Mouse (Mus musculus) embryonic facial prominence, embryonic 11.5 days (tissue): ENCODE data around the gene Gnb1. TPM values are rescaled to one million over a fixed set of nuclear protein-coding genes. Genes with fewer than 3 reads are reported as not detected.
A peak's percentile ranks its signal among the peaks of the same experiment; 100 is the strongest.

Experiments
- ATAC-seq: fragments of 200-750 bp; cut with Nextera tagmentation; replicated peaks from 2 replicates; pipeline ENCODE4 v1.8.0; 2017; ENCODE audit warnings: low read depth; ENCODE audit not compliant: insufficient number of reproducible peaks, low FRiP score, low TSS enrichment
- DNase-seq: peaks from one replicate; pipeline ENCODE4 v3.0.0-alpha.2; 2015; ENCODE audit warnings: low spot score
- H3K27ac ChIP-seq: fragments of 300-500 bp; sonication (generic); replicated peaks from 2 replicates; pipeline ENCODE4 v1.5.1; 2014; ENCODE audit warnings: mild to moderate bottlenecking, low read depth, low read length, control low read depth
- H3K27me3 ChIP-seq: fragments of 300-500 bp; sonication (generic); 2 replicates; pipeline ENCODE4 v1.6.1; 2014; ENCODE audit warnings: mild to moderate bottlenecking, low read length, moderate library complexity, mixed read lengths; ENCODE audit not compliant: control insufficient read depth, insufficient read depth
- H3K36me3 ChIP-seq: fragments of 300-500 bp; sonication (generic); replicated peaks from 2 replicates; pipeline ENCODE4 v1.6.1; 2014; ENCODE audit warnings: low read depth, mild to moderate bottlenecking, low read length, moderate library complexity, mixed read lengths; ENCODE audit not compliant: control insufficient read depth, insufficient read depth
- H3K4me1 ChIP-seq: fragments of 300-500 bp; sonication (generic); 2 replicates; pipeline ENCODE4 v1.6.1; 2014; ENCODE audit warnings: low read length, mixed read lengths; ENCODE audit not compliant: control insufficient read depth, insufficient read depth
- H3K4me2 ChIP-seq: fragments of 300-500 bp; sonication (generic); 2 replicates; pipeline ENCODE4 v1.6.1; 2014; ENCODE audit warnings: low read depth, mild to moderate bottlenecking, control low read depth, low read length, moderate library complexity
- H3K4me3 ChIP-seq: fragments of 300-500 bp; sonication (generic); 2 replicates; pipeline ENCODE4 v1.5.1; 2014; ENCODE audit warnings: low read depth, low read length, control low read depth
- H3K9ac ChIP-seq: fragments of 300-500 bp; sonication (generic); replicated peaks from 2 replicates; pipeline ENCODE4 v1.6.1; 2014; ENCODE audit warnings: mild to moderate bottlenecking, control low read depth, low read length
- H3K9me3 ChIP-seq: fragments of 300-500 bp; sonication (generic); replicated peaks from 2 replicates; pipeline ENCODE4 v1.6.1; 2016; ENCODE audit warnings: mild to moderate bottlenecking, low read length, inconsistent platforms, mixed read lengths; ENCODE audit not compliant: control insufficient read depth
- WGBS: fragments of 180-500 bp; shearing (Covaris S2); extraction: QIAGEN DNeasy Blood & Tissue Kit; methylation state at CpG from one replicate; pipeline ENCODE4 v1.1.7; 2014; 5-methylcytosine and 5-hydroxymethylcytosine counted together
- polyA plus RNA-seq: library from polyadenylated mRNA; unstranded; fragments of >200 nt; fragmentation: Nextera tagmentation; extraction: Ambion mirVana; gene quantifications from 2 replicates; pipeline ENCODE4 v1.2.1, GENCODE M21; 2014

Gene Gnb1
- polyA plus RNA-seq: 677 and 691 TPM in 2 replicates

- peak; percentile 91 for DNase-seq
- 0 out of 2 replicates have a peak, but pooled peaks cover 2% of the 10 kb centered on the region for H3K4me1 ChIP-seq
- under 1% methylated on average over 45 of the region's 60 CpGs for WGBS
- no peaks in the 10 kb centered on the region for H3K27me3 ChIP-seq
- ATAC-seq: peak; percentile 78
- H3K9ac ChIP-seq: peak within 1 kb of the TSS; percentile 100
- H3K27ac ChIP-seq: peak within 1 kb of the TSS; percentile 89
- peak within 1 kb of the TSS; percentile 100 for H3K4me3 ChIP-seq
- no peaks in the 10 kb centered on the region for H3K9me3 ChIP-seq
- H3K4me2 ChIP-seq: peak within 1 kb of the TSS; percentile 74
- H3K36me3 ChIP-seq: no peaks in the 10 kb centered on the region
These were observed at the start of gene Gnb1 for GRCm38 (mm10) chr4:155490990-155491504. Gnb1 (plus strand) TSS chr4:155491361.

- no peak for DNase-seq
- Histone ChIP-seq H3K4me1 (no peaks in the 10 kb centered on the region), H3K9me3 (no peaks in the 10 kb centered on the region), H3K4me2 (no peak overlapping the region), H3K36me3 (no peaks in the 10 kb centered on the region), H3K27me3 (no peaks in the 10 kb centered on the region), H3K9ac (no peak overlapping the region), H3K4me3 (no peak overlapping the region), H3K27ac (no peak overlapping the region)
- WGBS: 68% methylated on average over 3 of the region's 3 CpGs
- ATAC-seq: no peak
These were observed 48.4 kb upstream of the Gnb1 start for GRCm38 (mm10) chr4:155442808-155443207.

DNA sequence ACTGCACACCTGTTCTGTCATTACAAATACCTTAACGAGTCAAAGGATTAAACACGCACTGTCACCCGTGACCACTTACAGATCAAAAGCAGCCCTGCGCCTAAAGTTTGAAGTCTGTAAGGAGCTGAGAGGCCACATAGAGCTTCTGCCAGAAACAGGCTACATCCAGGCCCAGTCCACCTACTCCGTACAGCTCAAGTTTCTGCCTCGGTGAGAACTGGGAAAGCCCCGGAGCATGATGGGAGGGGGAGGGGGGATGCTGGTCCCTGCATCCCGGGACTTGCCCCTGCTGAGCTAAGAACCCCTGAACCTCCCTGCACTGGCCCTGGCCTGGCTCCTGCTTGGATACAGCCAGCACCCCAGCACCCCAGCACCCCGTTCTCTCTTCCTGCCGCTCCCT, 39.6 kb upstream of the Gnb1 start:
- ATAC-seq (0 out of 2 replicates have a peak, but pooled peaks have one; percentile 34), DNase-seq (peak; percentile 61)
- Histone ChIP-seq H3K27ac (no peak overlapping the region), H3K4me3 (no peak overlapping the region), H3K4me2 (no peak overlapping the region), H3K36me3 (no peaks in the 10 kb centered on the region), H3K27me3 (no peaks in the 10 kb centered on the region), H3K9ac (no peak overlapping the region), H3K9me3 (no peaks in the 10 kb centered on the region), H3K4me1 (no peaks in the 10 kb centered on the region)
- WGBS: 39% methylated on average over 10 of the region's 10 CpGs

GRCm38 (mm10) chr4:155458575-155458974, 32.6 kb upstream of the Gnb1 start:
- DNase-seq: no peak
- Histone ChIP-seq H3K4me3 (no peak overlapping the region), H3K36me3 (no peaks in the 10 kb centered on the region), H3K4me1 (no peaks in the 10 kb centered on the region), H3K9ac (no peak overlapping the region), H3K9me3 (no peaks in the 10 kb centered on the region), H3K27me3 (no peaks in the 10 kb centered on the region), H3K27ac (no peak overlapping the region), H3K4me2 (no peak overlapping the region)
- 80% methylated on average over 5 of the region's 5 CpGs for WGBS
- ATAC-seq: no peak

DNA sequence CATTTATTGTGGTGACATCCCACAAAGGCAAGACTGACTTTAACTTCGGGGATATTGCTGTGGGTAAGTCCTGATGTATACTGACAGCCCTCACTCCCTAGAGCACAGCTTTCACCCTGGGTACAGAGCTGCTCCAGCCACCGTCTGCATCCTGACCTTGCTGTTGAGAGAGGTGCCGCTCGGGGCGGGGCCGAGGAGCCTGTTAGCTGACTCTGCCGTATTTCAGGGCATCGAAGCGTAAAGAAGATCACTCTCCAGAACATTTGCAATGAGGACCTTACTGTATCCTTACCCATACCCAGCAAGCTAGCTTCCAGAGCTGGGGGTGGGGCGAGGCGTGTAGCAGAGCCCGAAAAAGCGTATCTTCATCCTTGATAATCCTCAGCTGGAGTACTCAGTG, 28.1 kb upstream of the Gnb1 start:
- H3K4me3 ChIP-seq: no peak overlapping the region
- DNase-seq (no peak), ATAC-seq (no peak)
- H3K36me3 ChIP-seq: no peaks in the 10 kb centered on the region
- WGBS: 83% methylated on average over 13 of the region's 13 CpGs
- no peak overlapping the region for H3K27ac ChIP-seq
- no peak overlapping the region for H3K4me2 ChIP-seq
- no peak overlapping the region for H3K9ac ChIP-seq
- H3K4me1 ChIP-seq: no peaks in the 10 kb centered on the region
- no peaks in the 10 kb centered on the region for H3K27me3 ChIP-seq
- H3K9me3 ChIP-seq: no peaks in the 10 kb centered on the region

- WGBS: 87% methylated on average over 6 of the region's 6 CpGs
- H3K4me2 ChIP-seq: no peak overlapping the region
- H3K4me3 ChIP-seq: no peak overlapping the region
- H3K27ac ChIP-seq: no peak overlapping the region
- DNase-seq (no peak), ATAC-seq (no peak)
- no peaks in the 10 kb centered on the region for H3K27me3 ChIP-seq
- no peaks in the 10 kb centered on the region for H3K36me3 ChIP-seq
- H3K9me3 ChIP-seq: no peaks in the 10 kb centered on the region
- no peak overlapping the region for H3K9ac ChIP-seq
- H3K4me1 ChIP-seq: no peaks in the 10 kb centered on the region
These were observed 27.6 kb upstream of the Gnb1 start for GRCm38 (mm10) chr4:155463611-155464010.

- no peak for ATAC-seq
- 89% methylated on average over 4 of the region's 4 CpGs for WGBS
- no peak overlapping the region for H3K4me2 ChIP-seq
These were observed 27.1 kb upstream of the Gnb1 start for GRCm38 (mm10) chr4:155464061-155464460.

GRCm38 (mm10) chr4:155465607-155466006, 25.6 kb upstream of the Gnb1 start:
- H3K36me3 ChIP-seq: no peaks in the 10 kb centered on the region
- ATAC-seq: no peak
- no peak for DNase-seq
- H3K9ac ChIP-seq: no peak overlapping the region
- H3K27me3 ChIP-seq: peaks cover 2% of the 10 kb centered on the region; the same call in 1 of the 2 replicates
- H3K4me2 ChIP-seq: no peak overlapping the region
- no peak overlapping the region for H3K27ac ChIP-seq
- H3K9me3 ChIP-seq: no peaks in the 10 kb centered on the region
- no peak overlapping the region for H3K4me3 ChIP-seq
- H3K4me1 ChIP-seq: no peaks in the 10 kb centered on the region; the same call in 1 of the 2 replicates
- WGBS: 79% methylated on average over 6 of the region's 6 CpGs

More at GRCm38 (mm10) chr4:155464061-155464460, 27.1 kb upstream of the Gnb1 start:
- H3K4me1 ChIP-seq: no peaks in the 10 kb centered on the region; the same call in 1 of the 2 replicates
- H3K4me3 ChIP-seq: no peak overlapping the region
- DNase-seq: no peak
- H3K36me3 ChIP-seq: no peaks in the 10 kb centered on the region
- no peaks in the 10 kb centered on the region; the same call in 1 of the 2 replicates for H3K27me3 ChIP-seq
- H3K9ac ChIP-seq: no peak overlapping the region
- no peak overlapping the region for H3K27ac ChIP-seq
- H3K9me3 ChIP-seq: no peaks in the 10 kb centered on the region
